ENCODE assay signal across 16 mouse cellular contexts in genomic region chr9:118815543-118815942, GRCm38 (mm10).
DNase-seq lines count a peak whose midpoint lies in the region; ATAC-seq and TF ChIP-seq lines count a peak whose summit lies in the region.
"Had no signal": no experiment of that assay in that cellular context is flagged by ENCODE, and none has a peak within 500 bp of the region (broad histone marks: within the 10 kb centered on the region; RNA-seq: fewer than 3 reads in every experiment).

No protein-coding gene starts in this region.

- WGBS in liver, postnatal 0 days (ENCODE audit: insufficient replicate concordance), result 98% methylated on average over 8 of the region's 8 CpGs
- 97% methylated on average over 8 of the region's 8 CpGs for WGBS in liver, embryonic 11.5 days

- no peak for TF ChIP-seq EP300 in liver, postnatal 0 days (IDR thresholded peaks at IDR 0.05; ENCODE audit: low read depth)

- no peaks in the 10 kb centered on the region for H3K27me3 ChIP-seq in liver, postnatal 0 days (ENCODE audit: insufficient read depth, low read length)
- no peaks in the 10 kb centered on the region for H3K27me3 ChIP-seq in liver, embryonic 11.5 days (replicated peaks; ENCODE audit: control insufficient read depth, insufficient read depth, low read length)
- H3K27me3 ChIP-seq in E14TG2a.4 (ENCODE audit: insufficient read depth, low read length), result no peaks in the 10 kb centered on the region
- H3K27me3 ChIP-seq: forebrain, embryonic 13.5 days; hindbrain, embryonic 15.5 days; stomach, embryonic 15.5 days had no signal

- H3K4me2 ChIP-seq in liver, postnatal 0 days (ENCODE audit: low read depth, low read length), result no peak overlapping the region
- H3K4me2 ChIP-seq in liver, embryonic 11.5 days, result no peak overlapping the region
- H3K4me2 ChIP-seq: forebrain, embryonic 13.5 days; heart, embryonic 11.5 days; hindbrain, embryonic 15.5 days; stomach, embryonic 15.5 days had no signal

- peak; percentile 45 for TF ChIP-seq CTCF in gastrocnemius, adult 2 months (IDR thresholded peaks at IDR 0.05)
- TF ChIP-seq CTCF in liver, postnatal 0 days (IDR thresholded peaks at IDR 0.05; ENCODE audit: low read depth), result peak; percentile 47
- TF ChIP-seq CTCF in E14TG2a.4 (conservative IDR thresholded peaks at IDR 0.05; ENCODE audit: low read length), result peak; percentile 63

- no peaks in the 10 kb centered on the region for H3K9me3 ChIP-seq in liver, postnatal 0 days (ENCODE audit: low read length)
- no peaks in the 10 kb centered on the region for H3K9me3 ChIP-seq in liver, embryonic 11.5 days (ENCODE audit: control insufficient read depth, low read length)
- no peaks in the 10 kb centered on the region; the same call in 1 of the 2 replicates for H3K9me3 ChIP-seq in E14TG2a.4 (ENCODE audit: low read length)
- H3K9me3 ChIP-seq: hindbrain, embryonic 15.5 days; stomach, embryonic 15.5 days had no signal

- no peak for DNase-seq in gastrocnemius, adult 2 months
- DNase-seq in gastrocnemius, postnatal 4 days (ENCODE audit: low spot score in 2 of 2), result no peak
- no peak for DNase-seq in liver, postnatal 0 days
- DNase-seq in liver, embryonic 11.5 days (ENCODE audit: low spot score), result no peak
- peak; percentile 32 for DNase-seq in ZHBTc4 (ENCODE audit: low read depth, low spot score)
- DNase-seq in right cerebral cortex, postnatal 36 days (ENCODE audit: low spot score in 2 of 2), result no peak
- no peak for DNase-seq in heart, adult 9 months (ENCODE audit: low spot score in 2 of 2)
- DNase-seq: kidney, adult 9 months; retina, postnatal 1 day had no signal

- no peak overlapping the region for H3K4me3 ChIP-seq in gastrocnemius, adult 2 months
- no peak overlapping the region for H3K4me3 ChIP-seq in liver, postnatal 0 days (ENCODE audit: low read depth, low read length)
- H3K4me3 ChIP-seq in liver, embryonic 11.5 days (ENCODE audit: low read depth, low read length), result no peak overlapping the region
- no peak overlapping the region for H3K4me3 ChIP-seq in E14TG2a.4 (replicated peaks; ENCODE audit: low read length)
- H3K4me3 ChIP-seq: forebrain, embryonic 13.5 days; hindbrain, embryonic 15.5 days; myocyte; stomach, embryonic 15.5 days had no signal

- no peaks in the 10 kb centered on the region for H3K4me1 ChIP-seq in liver, postnatal 0 days (ENCODE audit: insufficient read depth)
- H3K4me1 ChIP-seq in liver, embryonic 11.5 days (replicated peaks; ENCODE audit: control insufficient read depth, insufficient read depth, low read length), result no peaks in the 10 kb centered on the region
- H3K4me1 ChIP-seq in E14TG2a.4 (replicated peaks; ENCODE audit: low read depth, low read length), result peaks cover 9% of the 10 kb centered on the region

- ATAC-seq in liver, postnatal 0 days, result no peak
- ATAC-seq in liver, embryonic 11.5 days (replicated peaks; ENCODE audit: low FRiP score), result no peak
- ATAC-seq: activated CD4-positive, CD25-positive, alpha-beta regulatory T cell, adult 4 months; forebrain, embryonic 13.5 days had no signal

- H3K27ac ChIP-seq in gastrocnemius, adult 2 months, result no peak overlapping the region
- no peak overlapping the region for H3K27ac ChIP-seq in liver, postnatal 0 days (ENCODE audit: low read depth)
- H3K27ac ChIP-seq in liver, embryonic 11.5 days (ENCODE audit: low read depth, low read length), result no peak overlapping the region
- H3K27ac ChIP-seq: forebrain, embryonic 13.5 days; hindbrain, embryonic 15.5 days; stomach, embryonic 15.5 days had no signal

- H3K9ac ChIP-seq in liver, postnatal 0 days (replicated peaks), result no peak overlapping the region
- H3K9ac ChIP-seq in liver, embryonic 11.5 days (ENCODE audit: low read depth, low read length), result no peak overlapping the region
- H3K9ac ChIP-seq: forebrain, embryonic 13.5 days; hindbrain, embryonic 15.5 days; stomach, embryonic 15.5 days had no signal

- H3K36me3 ChIP-seq in liver, postnatal 0 days (replicated peaks; ENCODE audit: insufficient read depth, low read length), result no peaks in the 10 kb centered on the region
- no peaks in the 10 kb centered on the region for H3K36me3 ChIP-seq in liver, embryonic 11.5 days (ENCODE audit: control insufficient read depth, insufficient read depth, low read length)
- no peaks in the 10 kb centered on the region for H3K36me3 ChIP-seq in E14TG2a.4 (ENCODE audit: insufficient read depth, low read length)
- H3K36me3 ChIP-seq: hindbrain, embryonic 15.5 days; stomach, embryonic 15.5 days had no signal

- intact Hi-C loops in gastrocnemius, adult 2 months (cut with DNase I), result no loop called here
